Mouse (Mus musculus) heart, postnatal 25 days (tissue): Measurements from ENCODE around the gene Tm9sf4. TPM values are rescaled to one million over a fixed set of nuclear protein-coding genes. Genes with fewer than 3 reads are reported as not detected.
A peak's percentile ranks its signal among the peaks of the same experiment; 100 is the strongest.

Source experiments
- DNase-seq: peaks from one replicate; pipeline ENCODE4 v3.0.0; 2022; ENCODE audit warnings: low spot score
- intact Hi-C: fragments of 180-260 bp; cut with DNase I; formaldehyde crosslinking; loops from one replicate; pipeline ENCODE4 v1.15.1; 2025
- total RNA-seq, 2 experiments: library from RNA; stranded (reverse); gene quantifications; 2 replicates each; pipeline ENCODE4 v1.2.3; 2021

The Tm9sf4 gene
- 10 to 100 TPM; 47.5 to 51.3 TPM for total RNA-seq

- peak; percentile 81 for DNase-seq
- intact Hi-C loops, result loop anchor here (5.0 kb wide), 1 partner anchor 81 kb away; the partner anchor contains the start of genes Plagl2 and Pofut1
Observed at GRCm38 (mm10) chr2:153160844-153161683, at the start of gene Tm9sf4. Gene Tm9sf4 (plus strand): TSS chr2:153161303.

DNA sequence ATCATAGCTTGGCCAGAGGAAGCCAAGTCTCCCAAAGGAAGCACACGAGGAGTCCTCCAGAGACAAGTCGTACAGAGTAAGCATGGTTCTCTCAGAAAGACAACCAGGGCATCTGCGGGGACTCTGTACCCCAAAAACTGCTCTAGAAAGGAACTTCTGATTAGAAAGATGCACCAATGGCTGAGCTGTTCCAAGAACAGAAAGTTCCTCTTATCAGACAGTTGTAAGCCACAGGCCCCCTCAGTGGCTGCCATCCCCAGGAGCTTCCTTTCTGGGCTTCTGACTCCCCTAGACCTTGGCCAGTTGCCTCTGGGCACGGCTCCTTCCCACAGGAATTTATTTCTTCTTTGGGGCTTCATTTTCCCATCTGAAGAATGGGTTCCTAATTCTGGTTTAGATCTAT is 45.4 kb upstream of the Tm9sf4 start:
- intact Hi-C loops, result no loop called here
- DNase-seq, result no peak

- intact Hi-C loops, result no loop called here
Observed at GRCm38 (mm10) chr2:153117051-153117486, 44.0 kb upstream of the Tm9sf4 start.

GRCm38 (mm10) chr2:153119488-153119887 is 41.6 kb upstream of the Tm9sf4 start:
- intact Hi-C loops, result no loop called here
- DNase-seq, result no peak

More at GRCm38 (mm10) chr2:153117051-153117486, 44.0 kb upstream of the Tm9sf4 start:
- no peak for DNase-seq

- DNase-seq, result no peak
- intact Hi-C loops, result no loop called here
Observed at GRCm38 (mm10) chr2:153120126-153120525, 41.0 kb upstream of the Tm9sf4 start.

DNA sequence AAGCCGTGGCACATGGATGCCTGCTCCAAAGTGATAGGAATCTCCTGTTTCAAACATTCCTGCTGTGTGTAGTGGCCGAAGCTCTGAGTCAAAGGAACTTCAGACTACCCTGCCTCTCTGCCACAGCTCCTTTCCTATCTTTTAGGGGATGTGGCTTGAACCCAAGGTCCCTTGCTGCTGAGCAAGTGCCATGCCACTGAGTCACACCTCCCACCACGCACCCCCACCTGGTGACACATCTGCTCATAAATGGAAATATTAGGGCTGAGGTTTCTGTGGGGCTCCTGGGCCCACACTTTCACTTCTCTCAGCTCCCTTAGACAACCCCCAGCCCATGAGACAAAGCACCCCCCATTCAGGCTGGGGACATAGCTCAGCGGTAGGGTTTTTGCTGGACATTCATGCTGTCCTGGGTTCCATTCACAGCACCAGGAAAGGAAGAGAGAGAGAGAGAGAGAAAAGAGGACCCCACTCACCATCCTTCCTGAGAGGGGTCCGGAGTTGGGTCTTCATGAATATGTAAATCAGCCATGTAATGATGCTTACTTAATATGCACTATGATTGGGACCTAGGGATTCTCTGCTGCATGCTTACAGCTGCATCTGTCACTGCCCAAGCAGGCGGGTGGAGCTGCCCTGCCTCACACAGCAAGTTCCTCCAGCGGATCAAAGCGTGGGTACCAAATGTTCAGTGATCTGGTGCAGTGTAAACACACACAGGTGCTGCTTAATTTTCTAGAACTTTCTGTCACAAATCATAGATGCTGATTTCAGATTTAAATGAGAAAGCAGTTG is 39.1 kb upstream of the Tm9sf4 start:
- no peak for DNase-seq
- intact Hi-C loops, result no loop called here

- intact Hi-C loops, result no loop called here
- no peak for DNase-seq
Observed at GRCm38 (mm10) chr2:153122701-153123100, 38.4 kb upstream of the Tm9sf4 start.

DNA sequence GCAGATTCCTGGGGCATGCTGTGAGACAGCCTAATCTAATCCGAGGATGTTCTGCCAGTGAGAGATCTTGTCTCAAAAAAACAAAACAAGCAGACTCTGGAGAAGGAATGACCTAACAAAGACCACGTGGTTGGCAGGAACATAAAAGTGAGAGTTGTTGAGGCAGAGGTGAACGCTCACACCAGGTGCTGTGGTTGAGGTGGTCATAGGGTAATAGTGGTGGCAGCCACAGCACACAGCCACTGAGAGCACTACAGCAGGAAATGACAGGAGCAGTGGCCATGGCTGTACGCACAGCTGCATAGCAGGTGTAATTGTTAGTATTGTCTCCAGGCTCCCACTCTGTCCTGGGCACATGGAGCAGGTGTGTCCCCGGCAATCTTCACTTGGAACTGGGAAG is 35.2 kb upstream of the Tm9sf4 start:
- intact Hi-C loops, result no loop called here
- DNase-seq, result no peak

DNA sequence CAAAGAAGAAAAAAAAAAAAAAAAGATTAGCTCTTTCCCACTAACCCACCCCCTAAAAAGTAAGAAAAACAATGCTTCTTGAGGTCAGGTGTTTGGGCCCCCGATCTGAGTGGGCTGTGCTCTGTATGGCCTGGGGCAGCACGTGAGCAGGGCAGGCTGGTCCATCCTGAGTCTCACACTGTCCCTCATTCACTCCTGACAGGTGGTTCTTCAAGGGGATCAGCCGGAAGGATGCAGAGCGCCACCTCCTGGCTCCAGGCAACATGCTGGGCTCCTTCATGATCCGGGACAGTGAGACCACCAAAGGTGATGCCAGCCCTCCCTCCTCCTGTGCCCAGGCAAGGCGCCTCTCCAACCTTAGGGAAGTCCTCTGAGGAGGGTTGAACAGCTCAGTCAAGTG is 30.1 kb upstream of the Tm9sf4 start:
- DNase-seq, result no peak
- intact Hi-C loops, result no loop called here

DNA sequence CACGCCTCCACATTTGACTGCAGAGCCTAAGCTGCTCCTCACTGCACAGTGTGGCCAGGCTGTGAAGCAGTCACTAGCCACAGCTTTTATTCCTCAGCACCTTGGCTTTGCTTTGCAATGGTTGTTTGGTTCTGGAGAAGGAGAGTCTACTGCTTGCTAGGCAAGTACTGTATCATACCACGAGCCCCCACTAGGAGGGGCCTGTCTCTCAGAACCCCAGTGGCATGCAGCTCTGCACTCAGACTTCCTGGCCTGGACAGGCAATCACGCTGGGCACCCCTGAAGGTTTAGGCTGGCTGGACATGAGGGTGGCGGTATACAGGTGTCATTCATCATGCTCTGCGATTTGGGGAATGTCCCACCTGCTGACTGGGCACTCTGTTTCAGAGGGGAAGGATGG is 26.9 kb upstream of the Tm9sf4 start:
- no peak for DNase-seq
- intact Hi-C loops, result no loop called here

GRCm38 (mm10) chr2:153136211-153136610 is 24.9 kb upstream of the Tm9sf4 start:
- no peak for DNase-seq
- intact Hi-C loops, result no loop called here

DNA sequence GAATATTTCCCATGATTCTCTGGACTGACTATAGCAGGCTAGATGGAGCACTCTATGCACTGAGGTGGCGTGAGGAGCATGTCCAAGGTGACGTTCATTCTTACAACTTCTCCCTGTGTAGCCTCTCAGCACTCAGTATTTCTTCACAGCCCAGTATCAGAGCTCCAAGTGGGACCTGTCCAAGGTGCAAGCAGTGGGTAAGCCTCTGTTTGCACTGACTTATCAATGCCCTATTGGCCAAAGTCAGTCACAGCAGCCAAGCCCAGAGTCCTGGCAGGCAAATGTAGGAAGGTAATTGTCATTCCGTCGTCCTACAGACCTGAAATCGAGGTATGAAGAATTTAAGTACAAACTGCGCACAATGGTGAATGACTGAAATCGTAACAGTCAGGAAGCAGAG is 21.9 kb upstream of the Tm9sf4 start:
- intact Hi-C loops, result no loop called here
- no peak for DNase-seq

GRCm38 (mm10) chr2:153139996-153140613 is 21.0 kb upstream of the Tm9sf4 start:
- intact Hi-C loops, result no loop called here
- DNase-seq, result no peak

DNA sequence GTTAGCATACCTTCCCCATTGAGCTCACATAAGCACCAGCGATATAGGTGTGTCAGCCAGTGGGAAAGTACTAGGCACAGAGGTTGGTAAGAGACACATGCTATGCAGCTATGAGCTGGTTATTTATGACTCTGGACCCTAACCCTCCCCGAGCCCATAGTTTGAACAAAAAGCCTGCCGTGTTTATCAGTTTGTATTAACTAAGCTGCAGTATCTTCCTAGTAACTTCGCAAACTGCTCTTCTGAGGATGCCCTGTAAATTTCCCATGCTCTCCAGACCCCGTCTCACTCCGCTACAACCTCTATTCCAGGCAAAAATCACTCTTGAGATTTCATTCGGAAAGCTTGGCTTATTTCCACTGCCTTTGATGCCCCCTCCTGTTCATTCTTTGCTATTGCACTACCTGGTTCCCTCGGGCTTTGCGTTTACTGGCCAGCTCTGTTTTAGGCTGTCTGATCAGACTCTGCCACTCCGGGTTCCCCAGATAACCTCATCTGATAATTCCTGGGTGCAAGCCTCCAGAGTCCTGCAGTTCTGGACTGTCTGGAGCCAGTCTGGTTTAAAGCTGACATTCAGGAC is 18.4 kb upstream of the Tm9sf4 start:
- intact Hi-C loops, result loop anchor here (1.0 to 2.0 kb wide), 3 partner anchors 62 to 226 kb away; no protein-coding TSS in a partner anchor
- no peak for DNase-seq

- intact Hi-C loops, result no loop called here
Observed at GRCm38 (mm10) chr2:153145346-153145745, 15.8 kb upstream of the Tm9sf4 start.

DNA sequence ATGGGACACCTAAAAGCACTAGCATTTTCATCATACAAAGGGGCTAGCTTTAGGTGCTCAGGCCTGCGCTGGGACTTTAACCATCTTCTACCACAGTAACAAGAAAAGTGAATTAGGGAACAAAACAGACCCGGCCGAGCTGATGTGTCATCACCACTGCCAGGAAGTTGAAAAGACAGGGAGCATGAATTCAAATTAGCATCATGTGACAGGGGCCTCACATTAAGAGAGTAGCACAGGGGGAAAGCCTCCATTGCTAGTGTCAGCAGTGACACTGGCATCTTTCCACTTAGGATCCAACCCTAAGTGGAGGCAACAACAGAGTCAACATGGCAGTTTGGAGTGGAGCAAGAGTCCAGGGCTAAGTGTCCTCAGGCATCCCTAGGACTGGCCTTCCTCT is 13.9 kb upstream of the Tm9sf4 start:
- intact Hi-C loops, result loop anchor here (2.0 kb wide), 1 partner anchor 268 kb away; no protein-coding TSS in a partner anchor
- DNase-seq, result no peak

More at GRCm38 (mm10) chr2:153145346-153145745, 15.8 kb upstream of the Tm9sf4 start:
- DNase-seq, result no peak

DNA sequence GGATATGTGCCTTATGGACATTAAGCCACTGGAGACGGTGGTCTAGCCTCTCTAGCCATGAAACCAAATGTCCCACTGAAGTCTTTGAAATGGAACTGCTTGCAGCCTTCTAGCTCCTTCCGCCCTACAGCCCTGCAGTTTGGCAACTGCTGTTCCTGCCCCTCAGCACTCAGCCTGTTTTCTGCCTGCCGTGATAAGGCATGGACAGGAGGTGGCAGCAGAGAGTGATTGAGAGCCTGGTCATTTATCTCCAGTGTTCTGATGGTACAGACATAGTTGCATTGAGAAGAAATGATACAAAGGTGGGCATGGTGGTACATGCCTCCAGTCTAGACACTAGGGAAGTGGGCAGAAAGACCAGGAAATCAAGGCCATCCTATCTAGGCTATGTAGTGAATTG is 13.4 kb upstream of the Tm9sf4 start:
- peak; percentile 39 for DNase-seq
- intact Hi-C loops, result loop anchor here (1.0 to 2.0 kb wide), 2 partner anchors 267 to 439 kb away; no protein-coding TSS in a partner anchor

GRCm38 (mm10) chr2:153149742-153150141 is 11.4 kb upstream of the Tm9sf4 start:
- DNase-seq, result no peak
- intact Hi-C loops, result loop anchor here (10.0 kb wide), 1 partner anchor 295 kb away; no protein-coding TSS in a partner anchor

- intact Hi-C loops, result loop anchor here (10.0 kb wide), 1 partner anchor 294 kb away; no protein-coding TSS in a partner anchor
- DNase-seq, result no peak
Observed at GRCm38 (mm10) chr2:153151026-153151425, 10.1 kb upstream of the Tm9sf4 start.
